Mouse (Mus musculus) cerebellum, adult 2 months (tissue): ENCODE data around the gene Gm43518.

Experiments used
- CTCF ChIP-seq: fragments of 200-500 bp; IDR thresholded peaks from 2 replicates; pipeline ENCODE4 v1.5.1; 2011; ENCODE audit warnings: low read depth, mild to moderate bottlenecking, control low read depth, low read length, moderate library complexity, borderline replicate concordance; ENCODE audit not compliant: insufficient read depth
- POLR2A ChIP-seq: fragments of 200-500 bp; IDR thresholded peaks from 2 replicates; pipeline ENCODE4 v1.6.1; 2011; ENCODE audit warnings: low read length, control low read depth, borderline replicate concordance; ENCODE audit not compliant: insufficient read depth

DNA sequence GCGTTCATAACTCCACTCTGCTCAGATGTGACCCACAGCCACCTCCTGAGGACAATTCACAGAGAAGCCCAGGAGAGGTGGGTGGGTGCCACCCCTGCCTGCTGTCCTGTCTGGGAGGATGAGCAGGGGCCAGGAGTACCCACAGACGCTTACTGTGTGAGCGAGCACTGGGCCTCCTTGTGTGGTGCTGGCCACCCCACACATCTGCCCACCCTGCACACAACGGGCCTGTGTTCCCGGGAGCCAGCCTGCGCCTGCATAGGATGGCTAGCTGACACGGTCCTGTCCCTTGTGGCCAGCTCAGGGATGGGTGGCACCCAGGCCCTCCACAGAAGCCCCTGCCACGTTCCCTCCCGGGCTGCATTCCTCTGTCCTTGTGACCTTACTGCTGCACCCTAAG is 58.2 kb downstream of the Gm43518 start:
- no peak for TF ChIP-seq CTCF
- no peak for TF ChIP-seq POLR2A
